Mouse (Mus musculus): Measurements from ENCODE around the gene Fbxo28.

DNA sequence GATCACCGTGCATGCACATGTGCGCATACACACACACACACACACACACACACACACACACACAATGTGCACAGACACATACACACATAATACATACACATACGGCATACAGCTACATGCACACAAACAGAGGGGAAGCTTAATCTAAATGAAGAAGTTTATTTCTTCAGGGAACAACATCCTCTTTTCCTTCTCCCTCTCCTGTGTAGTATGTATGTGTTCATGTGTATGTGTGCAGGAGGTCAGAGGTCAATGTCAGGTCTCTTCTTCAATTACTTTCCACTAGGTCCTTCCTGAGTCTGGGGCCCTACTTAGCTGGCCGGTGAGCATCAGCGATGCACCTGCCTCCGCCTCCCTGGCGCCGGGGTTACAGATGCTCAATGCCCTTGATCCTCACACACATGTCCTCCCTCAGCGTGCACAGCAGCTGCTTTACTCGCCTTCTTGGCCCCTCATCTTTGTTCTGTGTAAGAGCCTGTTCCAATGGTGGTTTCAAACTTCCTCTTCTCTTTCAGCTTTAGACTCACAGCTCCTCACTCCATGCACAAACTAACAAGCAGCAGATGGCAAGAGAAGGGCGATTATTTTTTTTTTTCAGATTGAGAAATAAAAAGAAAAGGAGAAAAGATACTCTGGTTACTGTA, 13.2 kb upstream of the Fbxo28 start:
- no peak for TF ChIP-seq EP300 (IDR thresholded peaks at IDR 0.05; ENCODE audit: low read depth)
- TF ChIP-seq CTCF (IDR thresholded peaks at IDR 0.05; ENCODE audit: low read depth), result no peak
